Mouse (Mus musculus): ENCODE measurements around the gene Polr3b.

Gene Polr3b

GRCm38 (mm10) chr10:84598172-84598571 is 23.9 kb upstream of the Polr3b start:
- no peaks in the 10 kb centered on the region for H3K9me3 ChIP-seq (ENCODE audit: low read length)
- TF ChIP-seq NANOG (IDR thresholded peaks at IDR 0.05; ENCODE audit: borderline replicate concordance, low read length), result no peak
- no peak for TF ChIP-seq POU5F1 (IDR thresholded peaks at IDR 0.05; ENCODE audit: borderline replicate concordance, low read length)
- TF ChIP-seq CTCF (conservative IDR thresholded peaks at IDR 0.05; ENCODE audit: low read length), result no peak
- H3K36me3 ChIP-seq (ENCODE audit: insufficient read depth, low read length), result 0 out of 2 replicates have a peak, but pooled peaks cover 3% of the 10 kb centered on the region
- no peaks in the 10 kb centered on the region for H3K27me3 ChIP-seq (ENCODE audit: insufficient read depth, low read length)
- no peak overlapping the region for H3K4me3 ChIP-seq (replicated peaks; ENCODE audit: low read length)
- no peaks in the 10 kb centered on the region for H3K4me1 ChIP-seq (replicated peaks; ENCODE audit: low read depth, low read length)

- Histone ChIP-seq H3K4me3 (replicated peaks; ENCODE audit: low read length) (no peak overlapping the region), H3K27me3 (ENCODE audit: insufficient read depth, low read length) (no peaks in the 10 kb centered on the region), H3K36me3 (ENCODE audit: insufficient read depth, low read length) (peaks cover 4% of the 10 kb centered on the region; the same call in 1 of the 2 replicates), H3K4me1 (replicated peaks; ENCODE audit: low read depth, low read length) (no peaks in the 10 kb centered on the region), H3K9me3 (ENCODE audit: low read length) (no peaks in the 10 kb centered on the region)
- TF ChIP-seq NANOG (IDR thresholded peaks at IDR 0.05; ENCODE audit: borderline replicate concordance, low read length), result no peak
- no peak for TF ChIP-seq CTCF (conservative IDR thresholded peaks at IDR 0.05; ENCODE audit: low read length)
- no peak for TF ChIP-seq POU5F1 (IDR thresholded peaks at IDR 0.05; ENCODE audit: borderline replicate concordance, low read length)
These were observed 22.0 kb upstream of the Polr3b start for GRCm38 (mm10) chr10:84600136-84600535.

GRCm38 (mm10) chr10:84604335-84604734 is 17.8 kb upstream of the Polr3b start:
- peaks cover 5% of the 10 kb centered on the region; the same call in 1 of the 2 replicates for H3K36me3 ChIP-seq (ENCODE audit: insufficient read depth, low read length)
- no peaks in the 10 kb centered on the region for H3K4me1 ChIP-seq (replicated peaks; ENCODE audit: low read depth, low read length)
- TF ChIP-seq CTCF (conservative IDR thresholded peaks at IDR 0.05; ENCODE audit: low read length), result no peak
- H3K27me3 ChIP-seq (ENCODE audit: insufficient read depth, low read length), result no peaks in the 10 kb centered on the region
- H3K4me3 ChIP-seq (replicated peaks; ENCODE audit: low read length), result no peak overlapping the region
- H3K9me3 ChIP-seq (ENCODE audit: low read length), result no peaks in the 10 kb centered on the region

GRCm38 (mm10) chr10:84608361-84608760 is 13.7 kb upstream of the Polr3b start:
- Histone ChIP-seq H3K4me1 (replicated peaks; ENCODE audit: low read depth, low read length) (no peaks in the 10 kb centered on the region), H3K9me3 (ENCODE audit: low read length) (no peaks in the 10 kb centered on the region), H3K4me3 (replicated peaks; ENCODE audit: low read length) (no peak overlapping the region), H3K36me3 (ENCODE audit: insufficient read depth, low read length) (peaks cover 5% of the 10 kb centered on the region; the same call in 1 of the 2 replicates), H3K27me3 (ENCODE audit: insufficient read depth, low read length) (no peaks in the 10 kb centered on the region)
- TF ChIP-seq CTCF (conservative IDR thresholded peaks at IDR 0.05; ENCODE audit: low read length), result no peak
- no peak for TF ChIP-seq POU5F1 (IDR thresholded peaks at IDR 0.05; ENCODE audit: borderline replicate concordance, low read length)
- no peak for TF ChIP-seq NANOG (IDR thresholded peaks at IDR 0.05; ENCODE audit: borderline replicate concordance, low read length)

GRCm38 (mm10) chr10:84610324-84610723 is 11.8 kb upstream of the Polr3b start:
- Histone ChIP-seq H3K9me3 (ENCODE audit: low read length) (no peaks in the 10 kb centered on the region), H3K27me3 (ENCODE audit: insufficient read depth, low read length) (no peaks in the 10 kb centered on the region), H3K36me3 (ENCODE audit: insufficient read depth, low read length) (no peaks in the 10 kb centered on the region), H3K4me1 (replicated peaks; ENCODE audit: low read depth, low read length) (peaks cover 2% of the 10 kb centered on the region; the same call in 1 of the 2 replicates), H3K4me3 (replicated peaks; ENCODE audit: low read length) (no peak overlapping the region)
- TF ChIP-seq POU5F1 (IDR thresholded peaks at IDR 0.05; ENCODE audit: borderline replicate concordance, low read length), result no peak
- TF ChIP-seq NANOG (IDR thresholded peaks at IDR 0.05; ENCODE audit: borderline replicate concordance, low read length), result no peak
- TF ChIP-seq CTCF (conservative IDR thresholded peaks at IDR 0.05; ENCODE audit: low read length), result no peak

GRCm38 (mm10) chr10:84610783-84611182 is 11.3 kb upstream of the Polr3b start:
- Histone ChIP-seq H3K4me3 (replicated peaks; ENCODE audit: low read length) (no peak overlapping the region), H3K27me3 (ENCODE audit: insufficient read depth, low read length) (no peaks in the 10 kb centered on the region), H3K9me3 (ENCODE audit: low read length) (no peaks in the 10 kb centered on the region), H3K4me1 (replicated peaks; ENCODE audit: low read depth, low read length) (peaks cover 4% of the 10 kb centered on the region; the same call in 1 of the 2 replicates), H3K36me3 (ENCODE audit: insufficient read depth, low read length) (no peaks in the 10 kb centered on the region)
- no peak for TF ChIP-seq POU5F1 (IDR thresholded peaks at IDR 0.05; ENCODE audit: borderline replicate concordance, low read length)
- no peak for TF ChIP-seq CTCF (conservative IDR thresholded peaks at IDR 0.05; ENCODE audit: low read length)
- TF ChIP-seq NANOG (IDR thresholded peaks at IDR 0.05; ENCODE audit: borderline replicate concordance, low read length), result no peak

- no peak for TF ChIP-seq POU5F1 (IDR thresholded peaks at IDR 0.05; ENCODE audit: borderline replicate concordance, low read length)
- TF ChIP-seq CTCF (conservative IDR thresholded peaks at IDR 0.05; ENCODE audit: low read length), result no peak
- no peak for TF ChIP-seq NANOG (IDR thresholded peaks at IDR 0.05; ENCODE audit: borderline replicate concordance, low read length)
- H3K27me3 ChIP-seq (ENCODE audit: insufficient read depth, low read length), result no peaks in the 10 kb centered on the region
- no peak overlapping the region for H3K4me3 ChIP-seq (replicated peaks; ENCODE audit: low read length)
- H3K4me1 ChIP-seq (replicated peaks; ENCODE audit: low read depth, low read length), result peaks cover 4% of the 10 kb centered on the region; the same call in 1 of the 2 replicates
- no peaks in the 10 kb centered on the region for H3K36me3 ChIP-seq (ENCODE audit: insufficient read depth, low read length)
- no peaks in the 10 kb centered on the region for H3K9me3 ChIP-seq (ENCODE audit: low read length)
These were observed 10.4 kb upstream of the Polr3b start for GRCm38 (mm10) chr10:84611664-84612063.

GRCm38 (mm10) chr10:84612281-84612680 is 9.8 kb upstream of the Polr3b start:
- Histone ChIP-seq H3K4me3 (replicated peaks; ENCODE audit: low read length) (no peak overlapping the region), H3K27me3 (ENCODE audit: insufficient read depth, low read length) (no peaks in the 10 kb centered on the region), H3K9me3 (ENCODE audit: low read length) (no peaks in the 10 kb centered on the region), H3K36me3 (ENCODE audit: insufficient read depth, low read length) (no peaks in the 10 kb centered on the region), H3K4me1 (replicated peaks; ENCODE audit: low read depth, low read length) (peaks cover 4% of the 10 kb centered on the region; the same call in 1 of the 2 replicates)
- TF ChIP-seq POU5F1 (IDR thresholded peaks at IDR 0.05; ENCODE audit: borderline replicate concordance, low read length) (no peak), NANOG (IDR thresholded peaks at IDR 0.05; ENCODE audit: borderline replicate concordance, low read length) (no peak), CTCF (conservative IDR thresholded peaks at IDR 0.05; ENCODE audit: low read length) (no peak)

GRCm38 (mm10) chr10:84613366-84613765 is 8.7 kb upstream of the Polr3b start:
- TF ChIP-seq CTCF (conservative IDR thresholded peaks at IDR 0.05; ENCODE audit: low read length), result no peak
- TF ChIP-seq NANOG (IDR thresholded peaks at IDR 0.05; ENCODE audit: borderline replicate concordance, low read length), result no peak
- no peak for TF ChIP-seq POU5F1 (IDR thresholded peaks at IDR 0.05; ENCODE audit: borderline replicate concordance, low read length)
- Histone ChIP-seq H3K36me3 (ENCODE audit: insufficient read depth, low read length) (no peaks in the 10 kb centered on the region), H3K9me3 (ENCODE audit: low read length) (peaks cover 4% of the 10 kb centered on the region; the same call in 1 of the 2 replicates), H3K4me1 (replicated peaks; ENCODE audit: low read depth, low read length) (peaks cover 4% of the 10 kb centered on the region; the same call in 1 of the 2 replicates), H3K4me3 (replicated peaks; ENCODE audit: low read length) (no peak overlapping the region), H3K27me3 (ENCODE audit: insufficient read depth, low read length) (no peaks in the 10 kb centered on the region)
